Mouse (Mus musculus) embryonic facial prominence, embryonic 14.5 days (tissue): Measurements from ENCODE around the gene Car3. TPM values are rescaled to one million over a fixed set of nuclear protein-coding genes. Genes with fewer than 3 reads are reported as not detected.
"Not testable (repeated sequence)": the region's sequence is repeated elsewhere in the genome, so short reads cannot be mapped to it uniquely, and the experiment has no call there.

Experiments
- ATAC-seq: fragments of 200-750 bp; cut with Nextera tagmentation; 2 replicates; pipeline ENCODE4 v1.8.0; 2017; ENCODE audit warnings: low read depth, moderate number of reproducible peaks, moderate TSS enrichment
- DNase-seq: peaks from one replicate; pipeline ENCODE4 v3.0.0-alpha.2; 2015; ENCODE audit warnings: low spot score
- H3K27ac ChIP-seq: fragments of 300-500 bp; sonication (generic); replicated peaks from 2 replicates; pipeline ENCODE4 v1.5.1; 2014; ENCODE audit warnings: low read depth, mild to moderate bottlenecking, low read length, moderate library complexity
- H3K27me3 ChIP-seq: fragments of 300-500 bp; sonication (generic); replicated peaks from 2 replicates; pipeline ENCODE4 v1.6.1; 2014; ENCODE audit warnings: low read length; ENCODE audit not compliant: control insufficient read depth, insufficient read depth
- H3K36me3 ChIP-seq: fragments of 300-500 bp; sonication (generic); 2 replicates; pipeline ENCODE4 v1.6.1; 2014; ENCODE audit warnings: low read length, mixed read lengths; ENCODE audit not compliant: control insufficient read depth, insufficient read depth
- H3K4me1 ChIP-seq: fragments of 300-500 bp; sonication (generic); 2 replicates; pipeline ENCODE4 v1.6.1; 2014; ENCODE audit warnings: antibody characterized with exemption, low read length; ENCODE audit not compliant: control insufficient read depth, insufficient read depth
- H3K4me2 ChIP-seq: fragments of 300-500 bp; sonication (generic); 2 replicates; pipeline ENCODE4 v1.6.1; 2014; ENCODE audit warnings: low read depth, mild to moderate bottlenecking, low read length, moderate library complexity, mixed read lengths
- H3K4me3 ChIP-seq: fragments of 300-500 bp; sonication (generic); 2 replicates; pipeline ENCODE4 v1.5.1; 2014; ENCODE audit warnings: low read depth, mild to moderate bottlenecking, low read length
- H3K9ac ChIP-seq: fragments of 300-500 bp; sonication (generic); 2 replicates; pipeline ENCODE4 v1.6.1; 2014; ENCODE audit warnings: low read depth, mild to moderate bottlenecking, low read length, moderate library complexity, mixed read lengths
- H3K9me3 ChIP-seq: fragments of 300-500 bp; sonication (generic); 2 replicates; pipeline ENCODE4 v1.6.1; 2016; ENCODE audit warnings: low read length; ENCODE audit not compliant: control insufficient read depth
- WGBS: fragments of 180-500 bp; shearing (Covaris S2); extraction: QIAGEN DNeasy Blood & Tissue Kit; methylation state at CpG from one replicate; pipeline ENCODE4 v1.1.7; 2014; 5-methylcytosine and 5-hydroxymethylcytosine counted together
- polyA plus RNA-seq: library from polyadenylated mRNA; unstranded; fragments of >200 nt; fragmentation: Nextera tagmentation; extraction: Ambion mirVana; gene quantifications from 2 replicates; pipeline ENCODE4 v1.2.1, GENCODE M21; 2014

Car3 gene
- 206 and 577 TPM in 2 replicates for polyA plus RNA-seq

GRCm38 (mm10) chr3:14863022-14863711 lies at the start of gene Car3:
Gene Car3, plus strand, starts transcription at chr3:14863512.
- Histone ChIP-seq H3K27ac (no peak within 1 kb of the TSS), H3K4me2 (peak within 1 kb of the TSS; percentile 75), H3K27me3 (no peaks in the 10 kb centered on the region), H3K36me3 (no peaks in the 10 kb centered on the region), H3K9ac (peak within 1 kb of the TSS; percentile 53), H3K4me3 (peak within 1 kb of the TSS; percentile 37), H3K4me1 (no peaks in the 10 kb centered on the region), H3K9me3 (no peaks in the 10 kb centered on the region)
- DNase-seq: peak; percentile 74
- WGBS: 5% methylated on average over 16 of the region's 18 CpGs
- ATAC-seq: peak; percentile 78; the same call in 1 of the 2 replicates

DNA sequence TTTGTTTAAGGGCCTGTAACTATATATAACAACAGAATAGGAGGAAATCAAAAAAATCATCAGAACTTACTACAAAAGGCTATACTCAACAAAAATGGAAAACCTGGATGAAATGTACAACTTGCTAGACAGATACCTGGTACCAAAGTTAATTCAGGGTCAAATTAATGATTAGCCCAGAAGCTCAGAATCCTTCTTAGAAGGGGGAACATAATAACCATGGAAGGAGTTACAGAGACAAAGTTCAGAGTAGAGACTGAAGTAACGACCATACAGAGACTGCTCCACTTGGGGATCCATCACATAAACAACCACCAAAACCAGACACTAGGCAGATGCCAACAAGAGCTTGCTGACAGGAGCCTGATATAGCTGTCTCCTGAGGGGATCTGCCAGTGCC lies 47.9 kb upstream of the Car3 start:
- not testable (repeated sequence) for H3K4me2 ChIP-seq, H3K4me3 ChIP-seq, ATAC-seq, H3K36me3 ChIP-seq, H3K9ac ChIP-seq, H3K27ac ChIP-seq, H3K4me1 ChIP-seq, H3K27me3 ChIP-seq, DNase-seq, H3K9me3 ChIP-seq
- 90% methylated on average over 1 of the region's 1 CpGs for WGBS

DNA sequence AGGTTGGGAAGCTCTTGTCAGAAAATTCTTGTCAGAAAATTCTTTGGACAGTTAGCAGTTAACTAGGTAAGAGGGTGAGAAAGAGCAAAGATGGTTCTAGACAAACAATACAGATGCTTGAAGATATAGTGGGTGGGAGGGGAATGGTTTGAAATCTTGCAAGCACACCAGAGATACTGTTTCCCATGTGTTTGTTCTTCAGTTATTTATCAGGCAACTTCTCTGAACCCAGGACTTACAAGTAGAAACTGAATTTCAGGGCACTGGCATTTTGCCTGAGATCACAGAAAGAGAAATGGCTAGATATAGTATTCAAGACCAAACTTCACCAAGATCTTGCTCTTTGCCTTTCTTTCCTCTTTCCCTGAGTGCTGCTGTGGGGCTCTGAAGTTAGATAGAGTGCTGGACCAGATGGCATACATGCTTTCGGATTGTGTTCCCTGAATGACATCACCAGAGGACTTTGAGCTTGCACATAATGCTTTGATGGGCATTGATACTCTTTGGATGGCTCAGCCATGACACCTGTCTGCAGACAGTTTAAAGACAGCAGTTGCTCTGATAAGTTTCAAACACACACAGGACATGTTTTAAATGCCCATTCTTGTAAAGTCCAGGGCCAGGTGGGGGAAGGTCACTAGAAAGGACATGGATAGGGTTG lies 43.3 kb upstream of the Car3 start:
- ATAC-seq: no peak
- Histone ChIP-seq H3K9me3 (no peaks in the 10 kb centered on the region), H3K27ac (no peak overlapping the region), H3K4me2 (no peak overlapping the region), H3K36me3 (no peaks in the 10 kb centered on the region), H3K27me3 (no peaks in the 10 kb centered on the region), H3K4me3 (no peak overlapping the region), H3K4me1 (no peaks in the 10 kb centered on the region), H3K9ac (no peak overlapping the region)
- no peak for DNase-seq
- 81% methylated on average over 1 of the region's 1 CpGs for WGBS

DNA sequence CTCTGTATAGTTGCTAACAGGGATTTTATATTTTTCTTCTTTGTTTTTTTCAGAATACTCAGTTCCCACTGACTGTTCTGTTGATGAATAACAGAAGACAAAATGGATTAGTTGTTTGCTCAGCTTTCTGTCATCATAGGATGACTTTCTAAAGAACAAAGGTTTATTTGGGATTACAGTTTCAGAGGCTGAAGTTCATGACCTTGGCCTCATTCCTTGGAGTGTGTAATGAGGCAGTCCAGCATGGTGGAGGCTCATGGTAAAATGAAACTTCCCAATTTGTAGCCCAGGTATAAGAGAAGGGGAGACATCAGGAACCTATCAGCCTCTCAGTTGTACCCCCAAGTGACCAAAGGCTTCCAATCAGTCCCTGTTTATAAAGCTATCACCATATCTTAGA lies 34.4 kb upstream of the Car3 start:
- DNase-seq (no peak), ATAC-seq (no peak)
- Histone ChIP-seq H3K9me3 (no peaks in the 10 kb centered on the region), H3K27ac (no peak overlapping the region), H3K9ac (no peak overlapping the region), H3K36me3 (no peaks in the 10 kb centered on the region), H3K4me2 (no peak overlapping the region), H3K4me1 (no peaks in the 10 kb centered on the region), H3K27me3 (no peaks in the 10 kb centered on the region), H3K4me3 (no peak overlapping the region)

GRCm38 (mm10) chr3:14831219-14831835 lies 32.0 kb upstream of the Car3 start:
- Histone ChIP-seq H3K27me3 (no peaks in the 10 kb centered on the region), H3K4me3 (no peak overlapping the region), H3K36me3 (no peaks in the 10 kb centered on the region), H3K9ac (no peak overlapping the region), H3K27ac (no peak overlapping the region), H3K9me3 (no peaks in the 10 kb centered on the region), H3K4me1 (no peaks in the 10 kb centered on the region), H3K4me2 (no peak overlapping the region)
- ATAC-seq: no peak
- 75% methylated on average over 5 of the region's 5 CpGs for WGBS
- DNase-seq: no peak

- DNase-seq (no peak), ATAC-seq (no peak)
- H3K4me3 ChIP-seq: no peak overlapping the region
- H3K36me3 ChIP-seq: no peaks in the 10 kb centered on the region
- H3K27ac ChIP-seq: no peak overlapping the region
- no peak overlapping the region for H3K9ac ChIP-seq
- H3K4me2 ChIP-seq: no peak overlapping the region
- no peaks in the 10 kb centered on the region for H3K27me3 ChIP-seq
- H3K9me3 ChIP-seq: no peaks in the 10 kb centered on the region
- no peaks in the 10 kb centered on the region for H3K4me1 ChIP-seq
Observed at GRCm38 (mm10) chr3:14832766-14833165, 30.5 kb upstream of the Car3 start.

DNA sequence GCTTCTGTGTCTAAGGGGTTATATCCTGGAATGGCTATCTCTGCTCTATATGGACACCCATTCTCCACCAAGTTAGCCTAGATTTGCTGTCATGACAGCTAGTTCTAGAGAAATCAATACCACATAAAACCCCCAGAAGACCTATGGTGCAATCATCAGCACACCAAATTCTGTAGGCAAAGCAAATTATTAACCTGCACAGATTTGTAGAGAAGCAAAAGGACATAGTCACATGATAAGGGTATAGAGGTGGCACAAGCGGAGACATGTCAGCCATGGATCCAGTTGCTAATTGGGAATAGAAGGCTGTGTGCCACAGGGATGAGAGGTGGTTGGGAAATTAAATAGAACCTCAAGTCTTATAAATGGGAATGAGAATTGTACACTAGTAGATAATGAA lies 24.4 kb upstream of the Car3 start:
- H3K9ac ChIP-seq: no peak overlapping the region
- no peaks in the 10 kb centered on the region for H3K9me3 ChIP-seq
- H3K27me3 ChIP-seq: no peaks in the 10 kb centered on the region
- no peak overlapping the region for H3K27ac ChIP-seq
- H3K4me1 ChIP-seq: no peaks in the 10 kb centered on the region
- no peaks in the 10 kb centered on the region for H3K36me3 ChIP-seq
- WGBS: 94% methylated on average over 1 of the region's 1 CpGs
- H3K4me2 ChIP-seq: no peak overlapping the region
- H3K4me3 ChIP-seq: no peak overlapping the region
- no peak for DNase-seq
- ATAC-seq: no peak

- no peaks in the 10 kb centered on the region for H3K27me3 ChIP-seq
- H3K4me1 ChIP-seq: no peaks in the 10 kb centered on the region
- no peaks in the 10 kb centered on the region for H3K36me3 ChIP-seq
- H3K4me3 ChIP-seq: no peak overlapping the region
- no peak overlapping the region for H3K4me2 ChIP-seq
- WGBS: 62% methylated on average over 3 of the region's 3 CpGs
- no peak for ATAC-seq
- H3K9me3 ChIP-seq: no peaks in the 10 kb centered on the region
- H3K27ac ChIP-seq: no peak overlapping the region
- DNase-seq: no peak
- H3K9ac ChIP-seq: no peak overlapping the region
Observed at GRCm38 (mm10) chr3:14839466-14840118, 23.7 kb upstream of the Car3 start.
